Mouse (Mus musculus): ENCODE measurements around the gene Efcab14.

Efcab14 gene

DNA sequence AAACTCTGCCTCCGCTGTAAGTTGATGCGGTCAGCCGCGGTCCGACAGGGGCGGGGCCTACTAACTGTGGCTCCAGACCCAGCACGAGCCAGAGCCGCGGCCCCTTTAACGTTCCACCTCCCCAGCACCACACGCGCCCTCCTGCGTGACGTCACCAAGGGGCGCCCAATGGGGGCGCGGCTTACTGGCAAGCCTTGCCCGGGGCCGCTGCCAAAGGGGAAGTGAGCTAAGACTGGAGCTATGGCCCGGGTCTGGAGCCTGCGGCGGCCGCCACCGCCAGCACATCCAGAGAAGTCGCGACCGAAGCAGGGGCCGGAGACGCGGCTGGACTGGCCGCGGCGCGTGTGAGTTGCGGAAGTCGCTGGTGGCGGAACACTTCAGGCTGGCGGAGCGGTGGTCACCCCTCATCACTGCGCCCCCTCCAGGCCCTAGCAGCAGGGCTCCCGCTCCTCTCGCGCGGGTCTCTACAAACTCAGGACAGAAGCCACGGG lies at the start of gene Efcab14:
Efcab14 (plus strand) TSS at position 194 of the 491 bp plus-strand sequence.
- DNase-seq (ENCODE audit: low spot score in 2 of 2): peak; percentile 95 to 96

DNA sequence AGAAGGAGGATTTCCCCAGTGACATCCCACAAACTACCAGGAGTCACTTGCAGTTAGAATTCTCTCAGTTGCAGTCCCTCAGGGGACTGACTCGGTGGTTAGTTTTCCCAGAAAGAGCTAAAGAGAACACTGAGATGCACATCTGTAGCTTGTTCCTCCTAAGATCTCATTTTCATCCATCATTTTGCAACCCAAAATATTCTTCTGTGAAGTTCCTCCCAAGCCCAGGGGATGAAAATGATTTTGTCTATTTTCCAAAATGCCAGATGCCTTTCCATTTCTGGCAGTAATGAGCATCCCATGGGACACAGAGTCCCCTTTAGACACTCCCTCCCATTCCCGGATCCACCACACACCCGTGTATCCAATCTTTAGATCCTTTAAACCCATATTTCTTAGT lies 36.1 kb upstream of the Efcab14 start:
- no peak for DNase-seq (ENCODE audit: low spot score in 2 of 2)

DNA sequence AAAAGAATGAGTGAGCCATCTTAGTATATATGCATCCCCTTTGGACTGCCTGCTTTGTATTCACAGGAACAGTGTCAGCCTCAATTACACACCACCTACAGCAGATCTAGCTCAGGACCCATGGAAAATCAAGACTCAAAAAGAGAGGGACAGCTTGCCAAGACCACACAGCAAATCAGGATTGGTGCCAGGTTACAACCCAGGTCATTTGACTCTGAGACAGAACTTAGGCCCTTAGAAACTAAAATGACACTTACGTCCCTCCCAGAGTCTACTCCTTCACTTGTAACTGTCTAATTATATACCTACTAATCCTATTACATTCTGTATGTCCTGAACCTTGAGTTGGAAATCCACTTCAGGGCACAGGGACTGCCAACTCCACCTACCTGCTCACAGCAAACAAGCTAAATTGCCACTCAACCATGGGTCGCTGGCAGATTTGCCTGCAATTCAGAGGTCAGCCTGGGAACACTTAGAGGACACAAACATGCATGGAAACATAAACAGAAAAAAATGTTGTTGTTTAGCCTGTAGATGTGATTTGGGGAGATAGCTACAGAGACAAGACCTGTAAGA lies 33.5 kb upstream of the Efcab14 start:
- no peak for DNase-seq (ENCODE audit: low spot score in 2 of 2)

DNA sequence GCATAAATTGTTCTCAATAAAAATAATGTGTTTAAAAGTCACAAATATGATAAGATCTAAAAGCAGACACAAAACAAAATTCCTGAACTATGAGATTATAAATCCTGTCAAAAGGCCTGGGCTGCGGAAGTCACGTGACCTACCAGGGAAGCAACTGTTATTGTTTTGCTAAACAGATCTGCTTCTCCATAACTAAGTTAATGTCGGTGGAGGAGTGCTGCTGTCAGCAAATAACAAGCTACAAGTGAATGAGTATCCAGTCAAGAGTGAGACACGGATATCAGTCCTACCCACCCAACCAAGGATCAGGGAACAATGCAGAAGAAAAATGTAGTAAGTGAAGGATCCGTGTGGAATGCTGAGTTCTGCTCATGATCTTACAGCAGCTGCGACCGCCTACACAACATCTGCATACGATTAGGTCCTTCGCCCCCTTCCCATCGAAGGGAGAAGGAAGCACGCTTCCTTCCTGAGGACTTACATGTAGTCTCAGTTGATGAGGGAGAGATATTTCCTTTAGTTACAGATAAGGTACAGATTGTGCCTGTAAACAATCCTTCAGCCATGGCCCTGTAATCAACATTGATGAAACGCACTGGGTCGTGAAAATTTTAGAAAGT lies 28.5 kb upstream of the Efcab14 start:
- peak in 1 of 2 experiments; percentile 4 for DNase-seq (ENCODE audit: low spot score in 2 of 2)

DNA sequence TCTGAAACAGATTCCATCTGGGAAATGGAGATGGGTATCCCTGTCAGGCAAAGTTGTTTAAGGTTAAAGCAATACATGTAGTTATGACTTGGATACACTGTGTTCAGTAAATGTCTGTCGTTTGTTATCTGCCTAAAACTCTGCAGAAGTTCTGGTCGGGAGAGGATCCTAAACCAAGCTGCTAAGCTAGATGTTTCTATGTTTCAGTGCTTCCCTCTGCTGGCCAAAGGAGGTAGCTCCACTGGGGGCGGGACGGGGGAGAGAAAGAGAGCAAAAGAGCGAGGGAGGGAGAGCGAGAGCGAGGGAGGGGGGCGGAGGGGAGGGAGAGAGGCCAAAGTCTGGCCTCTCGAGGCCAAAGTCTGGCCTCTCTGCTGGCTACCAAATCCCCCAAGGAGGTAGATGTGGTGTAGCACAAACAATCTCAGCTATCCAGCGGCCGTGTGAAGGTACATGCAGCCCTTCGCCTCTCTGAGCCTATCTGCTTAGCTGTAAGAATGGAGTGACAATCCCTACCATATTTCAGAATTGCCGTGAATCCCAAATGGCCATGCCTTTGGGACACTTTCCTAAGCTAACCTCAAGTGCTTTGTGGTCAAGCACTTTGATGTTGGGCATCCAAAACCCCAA lies 27.6 kb upstream of the Efcab14 start:
- DNase-seq (ENCODE audit: low spot score in 2 of 2): peak; percentile 61 to 74

DNA sequence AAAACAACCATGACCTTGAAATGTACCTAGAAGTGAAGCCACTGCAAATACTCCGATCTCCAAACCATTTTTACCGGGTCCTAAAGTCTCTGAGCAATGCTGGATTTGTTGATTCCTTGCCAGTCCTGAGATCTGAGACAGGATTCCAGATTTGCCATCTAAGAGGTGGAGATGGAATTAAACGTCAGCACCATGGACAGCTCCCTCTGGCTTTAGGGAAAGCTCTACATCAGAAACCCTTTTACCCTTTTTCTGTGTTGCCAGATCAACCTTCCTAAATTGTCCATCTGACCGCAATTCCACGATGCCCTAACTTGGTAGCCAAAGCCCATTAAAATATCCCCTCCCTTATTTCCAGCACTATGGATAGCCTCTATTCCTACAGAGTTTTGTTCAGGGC lies 8.8 kb upstream of the Efcab14 start:
- DNase-seq (ENCODE audit: low spot score in 2 of 2): no peak

DNA sequence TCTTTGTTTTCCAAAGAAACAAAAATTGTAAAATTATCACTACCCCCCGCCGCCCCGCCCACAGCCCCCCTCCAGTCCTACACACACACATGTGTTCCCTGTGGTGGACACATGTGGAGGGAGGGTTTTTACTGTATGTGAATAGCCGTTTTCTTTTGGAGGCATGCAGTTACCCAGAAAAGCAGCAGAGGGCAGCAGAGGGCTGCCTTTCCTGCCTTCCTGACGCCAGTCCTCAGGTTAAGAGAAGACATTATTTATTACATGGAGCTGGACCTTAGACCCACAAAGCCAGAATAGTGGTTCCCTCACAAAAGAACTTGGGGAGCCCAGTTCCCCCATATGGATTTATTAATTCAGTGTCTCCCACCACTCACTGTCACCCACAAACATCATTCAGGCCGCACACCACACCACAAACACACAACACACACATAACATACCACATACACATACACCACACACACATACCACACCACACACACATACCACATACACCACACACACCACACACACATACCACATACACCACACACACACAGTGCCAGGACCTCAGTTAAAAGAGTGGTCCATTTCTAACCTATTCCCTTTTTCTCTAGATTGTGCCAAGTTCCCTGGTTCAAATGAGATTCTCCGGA lies 5.8 kb upstream of the Efcab14 start:
- peak; percentile 39 to 48 for DNase-seq (ENCODE audit: low spot score in 2 of 2)

DNA sequence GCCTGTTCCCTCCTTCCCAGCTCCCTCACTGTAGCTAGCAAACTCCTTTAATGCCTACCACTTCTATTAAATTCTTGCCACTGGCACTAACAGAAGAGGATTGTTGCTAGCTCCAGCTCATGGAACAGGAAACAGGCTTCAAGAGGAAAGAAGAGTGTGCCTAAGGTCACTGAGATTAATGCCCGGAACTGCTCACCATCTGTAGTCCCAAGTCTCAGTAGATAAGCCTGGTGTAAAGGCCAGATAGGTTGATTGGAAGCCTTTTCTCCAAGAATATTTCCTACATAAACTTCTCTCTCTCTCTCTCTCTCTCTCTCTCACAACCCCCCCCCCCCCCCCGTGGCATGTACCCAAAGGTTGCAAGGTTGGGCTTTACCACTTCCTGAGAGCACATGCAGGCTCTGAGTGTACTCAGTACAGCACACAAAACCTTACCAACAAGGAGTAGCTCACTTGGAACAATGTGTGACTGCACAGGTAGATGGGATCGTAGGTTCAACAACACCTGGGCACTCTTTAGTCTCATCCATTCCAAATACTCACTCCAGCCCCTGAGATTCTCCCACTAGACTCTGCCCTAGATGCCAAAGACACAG lies 5.2 kb upstream of the Efcab14 start:
- DNase-seq (ENCODE audit: low spot score in 2 of 2): no peak

DNA sequence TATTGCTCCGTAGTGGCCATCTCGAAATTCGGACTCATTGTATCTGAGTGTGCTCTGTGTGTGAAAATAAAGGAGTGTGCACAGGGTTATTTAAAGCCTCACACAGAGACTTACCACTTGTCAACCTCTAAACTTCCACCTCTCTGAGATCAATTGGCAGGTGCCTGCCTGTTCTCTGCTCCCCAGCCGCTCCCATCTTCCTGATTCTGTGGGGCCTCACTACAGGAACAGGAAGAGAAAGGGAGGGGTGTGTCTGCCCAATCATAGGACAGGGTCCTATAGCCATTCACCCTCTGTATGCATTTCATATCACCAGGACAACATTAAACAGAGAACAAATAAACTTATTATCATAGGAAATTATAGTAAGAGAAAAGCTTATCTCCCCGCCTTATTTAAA lies 3.8 kb upstream of the Efcab14 start:
- no peak for DNase-seq (ENCODE audit: low spot score in 2 of 2)

DNA sequence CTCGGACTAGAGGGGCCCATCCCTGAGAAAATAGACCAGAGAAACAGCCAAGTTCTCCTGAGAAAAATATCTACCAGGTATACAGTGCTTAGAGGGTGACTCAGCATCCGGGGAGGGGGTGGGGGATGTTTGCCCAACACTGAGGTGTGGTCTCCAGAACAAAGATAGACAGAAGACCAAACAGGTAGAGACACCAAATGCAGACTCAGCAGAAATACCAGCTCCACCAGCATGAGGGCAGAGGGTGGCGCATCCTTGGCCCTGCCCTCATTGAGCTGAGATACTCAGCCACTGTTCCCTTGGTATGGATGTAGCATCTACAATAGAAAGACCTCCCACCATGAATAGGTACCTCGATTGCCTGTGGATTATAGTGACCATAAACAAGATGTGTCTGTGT lies 2.7 kb upstream of the Efcab14 start:
- no peak for DNase-seq (ENCODE audit: low spot score in 2 of 2)

DNA sequence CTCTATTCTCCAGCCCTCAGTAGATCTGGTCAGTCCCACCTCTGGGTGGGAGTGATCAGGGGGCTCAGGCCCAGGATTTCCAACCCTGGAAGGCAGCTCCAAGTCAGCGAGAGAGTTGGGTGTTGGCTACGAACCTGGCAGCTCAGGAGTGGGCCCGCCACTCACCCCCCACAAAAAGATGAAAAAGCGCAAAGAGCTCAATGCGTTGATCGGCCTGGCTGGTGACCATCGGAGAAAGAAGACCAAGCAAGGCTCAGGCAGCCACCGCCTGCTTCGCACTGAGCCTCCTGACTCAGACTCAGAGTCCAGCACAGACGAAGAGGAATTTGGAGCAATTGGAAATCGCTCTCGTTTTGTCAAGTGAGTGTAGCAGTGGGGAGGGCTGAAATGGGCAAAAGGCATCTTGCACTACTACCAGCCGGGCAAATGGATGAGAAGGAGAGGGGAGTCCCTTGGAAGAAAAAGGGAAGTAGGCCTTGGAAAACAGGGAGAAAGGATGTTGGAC lies 989 bp downstream of the Efcab14 start:
- DNase-seq (ENCODE audit: low spot score in 2 of 2): no peak

DNA sequence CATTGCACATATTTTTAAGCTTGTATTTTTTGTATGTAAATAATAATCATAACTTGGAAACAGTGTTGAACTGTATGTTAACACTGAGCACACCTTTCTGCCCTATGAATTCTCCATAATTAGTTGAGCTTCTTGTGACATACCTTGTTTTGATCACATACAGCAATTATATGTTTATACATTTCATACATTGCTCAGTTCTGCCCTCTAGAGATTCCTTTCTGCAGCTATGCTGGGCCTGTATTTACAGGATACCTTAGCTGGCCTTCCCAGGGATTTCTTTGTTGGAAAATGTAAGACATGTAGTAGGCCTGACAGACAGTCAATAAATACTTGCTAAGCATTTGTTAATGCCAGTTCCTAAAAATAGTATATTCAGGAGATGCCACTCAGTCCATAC lies 5.1 kb downstream of the Efcab14 start:
- no peak for DNase-seq (ENCODE audit: low spot score in 2 of 2)

DNA sequence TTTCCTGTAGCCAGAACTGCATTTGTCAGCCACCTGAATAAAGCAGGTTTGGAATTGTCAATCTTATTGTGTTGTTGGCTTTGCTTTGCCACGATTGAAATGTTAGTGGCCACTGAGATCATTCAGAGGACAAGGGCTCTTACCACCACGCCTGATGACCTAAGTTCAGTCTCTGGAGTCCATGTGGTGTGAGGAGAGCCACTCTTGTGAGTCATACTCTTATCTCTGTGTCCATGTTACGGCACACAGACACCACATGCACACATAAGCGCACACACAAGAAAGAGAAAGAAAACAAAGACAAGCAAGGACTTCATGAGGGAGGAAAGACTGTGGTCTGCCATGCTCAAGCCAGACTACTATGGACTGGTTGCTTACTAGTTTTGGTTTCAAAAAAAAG lies 5.6 kb downstream of the Efcab14 start:
- no peak for DNase-seq (ENCODE audit: low spot score in 2 of 2)

DNA sequence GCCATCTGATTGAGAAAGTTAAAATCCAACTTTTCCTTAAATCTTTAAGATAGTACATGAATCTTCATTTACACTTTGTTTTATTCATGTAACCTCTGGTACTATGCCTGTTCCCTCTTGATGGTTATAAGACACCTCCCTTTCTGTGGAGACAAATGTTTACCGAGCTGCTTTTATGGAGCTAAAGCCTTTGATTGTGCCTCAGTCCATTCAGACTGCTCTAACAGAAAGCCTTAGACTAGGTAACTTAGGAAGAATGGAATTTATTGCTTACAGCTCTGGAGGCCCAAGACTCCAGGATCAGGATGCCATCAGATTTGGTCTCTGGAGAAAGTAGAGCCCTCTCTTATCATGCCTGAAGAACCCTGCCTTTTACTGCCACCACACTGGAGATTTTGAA lies 10.6 kb downstream of the Efcab14 start:
- no peak for DNase-seq (ENCODE audit: low spot score in 2 of 2)

DNA sequence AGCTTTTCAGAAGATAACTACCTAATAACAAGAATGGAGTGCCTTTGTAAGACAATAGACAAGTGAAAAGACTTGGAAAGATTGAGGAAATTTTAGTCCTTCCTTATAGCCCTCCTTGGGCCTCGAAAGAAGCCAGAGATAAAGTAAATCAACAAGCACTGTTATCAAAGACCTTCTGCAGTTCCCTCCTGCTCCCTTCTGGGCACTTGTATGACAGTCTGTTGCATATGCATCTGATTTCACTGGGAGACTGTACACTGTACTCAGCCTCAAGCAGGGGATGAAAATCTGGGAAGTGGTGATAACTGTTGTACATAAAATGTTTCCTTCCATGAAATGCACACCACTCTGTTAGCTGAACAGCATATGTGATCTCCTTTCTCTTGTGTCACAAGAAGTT lies 11.8 kb downstream of the Efcab14 start:
- no peak for DNase-seq (ENCODE audit: low spot score in 2 of 2)

DNA sequence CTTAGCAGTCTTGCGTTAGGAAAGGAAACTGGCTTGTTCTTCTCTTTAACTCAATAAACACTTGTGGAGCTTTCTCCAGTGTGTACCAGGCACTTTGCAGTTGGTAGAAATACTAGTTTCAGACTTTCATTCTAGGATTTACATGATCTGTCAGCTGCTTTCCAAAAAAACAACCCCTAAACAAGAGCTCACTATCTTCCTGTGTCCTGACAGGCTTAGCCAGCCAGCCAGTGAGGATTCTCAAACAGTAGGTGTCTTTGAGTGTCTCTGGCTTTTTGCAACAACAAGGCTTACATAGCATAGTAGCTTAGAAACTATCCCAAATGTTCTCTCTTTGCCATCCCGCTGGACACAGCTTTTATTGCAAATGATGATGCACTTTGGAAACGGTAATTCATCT lies 16.6 kb downstream of the Efcab14 start:
- DNase-seq (ENCODE audit: low spot score in 2 of 2): no peak

DNA sequence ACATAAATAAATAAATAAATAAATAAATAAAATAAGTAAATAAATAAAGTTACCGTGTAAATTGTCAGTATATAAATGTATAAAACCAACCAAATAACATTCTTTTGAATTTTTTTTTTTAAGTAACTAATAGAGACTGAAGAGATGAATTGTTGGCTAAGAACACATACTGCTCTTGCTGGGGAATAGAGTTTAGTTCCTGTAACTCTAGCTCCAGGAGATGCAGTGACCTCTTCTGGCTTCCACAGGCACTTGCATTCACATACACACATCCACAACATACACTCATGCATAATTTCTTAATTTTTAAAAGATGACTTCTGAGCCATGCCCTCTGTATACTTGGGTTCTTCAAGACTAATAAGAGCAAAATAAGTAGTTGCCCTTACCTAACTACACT lies 17.3 kb downstream of the Efcab14 start:
- no peak for DNase-seq (ENCODE audit: low spot score in 2 of 2)

DNA sequence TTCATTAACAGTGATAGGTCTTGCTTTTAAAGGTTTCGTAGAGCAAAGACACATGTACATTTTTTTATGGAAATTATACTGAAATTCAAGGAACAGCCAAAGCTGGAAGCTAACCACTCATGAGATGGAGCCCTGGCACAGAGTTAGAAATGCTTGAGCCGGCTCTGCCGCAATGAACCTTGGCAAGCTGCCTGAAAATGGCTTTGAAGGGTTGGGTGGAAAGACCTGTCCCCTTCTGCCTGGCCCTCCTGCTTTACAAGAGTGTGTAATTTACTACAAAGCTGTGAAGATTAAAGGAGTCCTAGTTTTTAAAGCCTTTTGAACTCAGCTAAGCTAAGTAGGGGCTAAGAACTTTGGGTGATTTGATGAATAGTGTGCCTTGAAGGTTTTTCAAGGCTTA lies 23.7 kb downstream of the Efcab14 start:
- DNase-seq (ENCODE audit: low spot score in 2 of 2): no peak

DNA sequence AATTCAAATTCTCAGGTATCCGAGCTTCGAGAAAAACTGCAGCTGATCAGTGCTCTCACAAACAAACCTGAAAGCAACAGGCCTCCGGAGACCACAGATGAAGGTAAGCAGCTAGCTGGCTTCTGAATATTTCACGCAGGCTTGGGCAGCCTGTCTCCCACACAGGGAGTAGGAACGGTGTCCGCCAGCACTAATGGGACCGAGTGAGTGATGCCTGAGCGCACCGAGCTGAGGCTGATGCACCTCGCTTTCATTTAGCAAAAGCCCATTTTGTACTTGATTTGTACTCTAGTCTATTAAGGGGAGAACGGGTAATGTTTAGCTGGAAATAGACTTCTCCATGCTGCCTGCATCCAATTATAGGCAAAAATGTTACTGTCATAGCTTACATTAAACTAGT lies 27.0 kb downstream of the Efcab14 start:
- DNase-seq (ENCODE audit: low spot score in 2 of 2): no peak

DNA sequence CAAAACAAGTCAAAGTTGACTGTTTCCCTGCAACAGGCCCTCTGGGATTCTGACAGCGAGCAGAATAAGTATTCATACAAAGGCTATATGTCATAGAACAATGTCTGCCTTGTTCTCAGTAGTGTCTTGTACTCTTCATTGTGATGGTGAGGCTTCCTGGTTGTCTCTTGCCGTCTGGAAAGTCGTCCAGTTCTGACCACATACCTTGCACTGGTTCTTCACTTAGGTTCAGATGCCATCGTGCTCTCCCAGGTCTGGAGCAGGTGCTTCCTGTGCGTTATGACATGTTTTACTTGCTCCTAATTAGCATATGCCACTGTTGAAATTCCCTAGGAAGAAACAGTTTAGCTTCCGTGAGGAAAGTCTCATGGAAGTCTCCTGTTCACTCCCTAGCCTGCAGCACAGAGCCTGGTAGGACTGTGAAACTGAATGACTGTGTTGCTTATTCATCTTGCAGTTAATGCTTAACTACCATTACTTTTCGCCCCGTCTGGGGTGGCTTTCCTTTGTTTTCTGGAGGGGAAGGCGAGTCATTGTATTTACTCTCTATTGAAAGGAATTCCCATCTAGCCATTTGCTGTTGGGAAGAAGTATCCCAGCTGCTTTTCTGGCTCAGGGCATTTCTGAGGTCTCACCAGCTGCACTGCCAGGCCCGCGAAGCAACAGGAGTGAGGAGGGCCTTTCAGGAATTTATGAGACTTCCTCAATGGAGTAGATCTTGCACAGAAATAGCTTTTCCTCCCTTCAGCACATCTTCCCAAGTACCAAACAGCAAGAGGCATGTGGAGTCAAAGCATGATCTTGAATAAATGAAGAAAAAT lies 30.3 kb downstream of the Efcab14 start:
- no peak for DNase-seq (ENCODE audit: low spot score in 2 of 2)

DNA sequence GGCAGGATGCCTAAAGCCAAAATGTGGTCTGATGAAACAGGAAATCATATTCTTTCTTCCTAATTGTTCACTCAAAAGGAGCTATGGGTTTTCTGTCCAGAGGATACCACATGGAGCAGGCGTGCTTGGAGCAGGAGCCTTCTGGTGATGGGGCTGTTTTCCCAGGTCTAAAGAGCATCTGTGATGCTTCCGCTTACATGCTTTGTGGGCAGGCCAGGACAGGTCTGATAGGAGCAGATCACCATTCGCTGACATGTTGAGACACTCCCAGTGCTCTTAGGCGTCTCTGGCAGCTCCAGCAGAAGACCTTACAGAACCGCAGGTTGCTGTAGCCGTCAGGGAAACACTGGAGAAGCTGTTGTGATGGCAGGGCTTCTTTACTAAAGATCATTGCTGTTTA lies 37.5 kb downstream of the Efcab14 start:
- DNase-seq (ENCODE audit: low spot score in 2 of 2): no peak
